Mouse (Mus musculus) myocyte (in vitro differentiated cells): Measurements from ENCODE around the gene Herpud2. TPM values are rescaled to one million over a fixed set of nuclear protein-coding genes. Genes with fewer than 3 reads are reported as not detected.

ENCODE experiments used
- H3K27me3 ChIP-seq: one replicate; pipeline ENCODE4 v1.6.1; 2011; ENCODE audit not compliant: control insufficient read depth, insufficient read depth, insufficient read length
- H3K36me3 ChIP-seq: one replicate; pipeline ENCODE4 v1.6.1; 2011; ENCODE audit not compliant: control insufficient read depth, insufficient read depth
- H3K4me2 ChIP-seq: one replicate; pipeline ENCODE4 v1.6.1; 2011; ENCODE audit warnings: low read depth, control low read depth
- H3K4me3 ChIP-seq: one replicate; pipeline ENCODE4 v1.5.1; 2011; ENCODE audit warnings: mild to moderate bottlenecking, control low read depth, moderate library complexity
- H3K79me2 ChIP-seq: one replicate; pipeline ENCODE4 v1.6.1; 2011; ENCODE audit not compliant: control insufficient read depth, insufficient read depth
- H3ac ChIP-seq: one replicate; pipeline ENCODE4 v1.6.1; 2011; ENCODE audit not compliant: control insufficient read depth, insufficient read length
- CEBPB ChIP-seq: IDR thresholded peaks from 2 replicates; pipeline ENCODE4 v1.6.1; 2011; ENCODE audit warnings: mild to moderate bottlenecking, moderate library complexity; ENCODE audit not compliant: poor library complexity, insufficient read depth, severe bottlenecking
- E2F4 ChIP-seq: IDR thresholded peaks from one replicate; pipeline ENCODE4 v1.6.1; 2011; ENCODE audit warnings: mild to moderate bottlenecking, control low read depth, moderate library complexity; ENCODE audit not compliant: insufficient read depth
- MAX ChIP-seq: IDR thresholded peaks from one replicate; pipeline ENCODE4 v1.6.1; 2011; ENCODE audit warnings: low read depth, mild to moderate bottlenecking, control low read depth
- MYOD1 ChIP-seq, 3 experiments: IDR thresholded peaks; one replicate each; pipeline ENCODE4 v1.6.1; 2011; ENCODE audit warnings: control low read depth in 2 of 3, low read depth in 2 of 3, mild to moderate bottlenecking in 2 of 3, moderate library complexity in 1 of 3; ENCODE audit not compliant: insufficient read length in 2 of 3, control insufficient read depth in 1 of 3
- MYOG ChIP-seq, 3 experiments: IDR thresholded peaks; one replicate each; pipeline ENCODE4 v1.6.1; 2011; ENCODE audit warnings: control low read depth in 2 of 3, low read depth in 2 of 3, mild to moderate bottlenecking in 2 of 3; ENCODE audit not compliant: insufficient read length in 2 of 3, control insufficient read depth in 1 of 3, insufficient read depth in 1 of 3
- POLR2A ChIP-seq: IDR thresholded peaks from one replicate; pipeline ENCODE4 v1.6.1; 2011; ENCODE audit warnings: low read depth, mild to moderate bottlenecking, control low read depth, moderate library complexity; ENCODE audit not compliant: insufficient read length
- POLR2AphosphoS2 ChIP-seq: IDR thresholded peaks from one replicate; pipeline ENCODE4 v1.6.1; 2011; ENCODE audit warnings: low read depth, control low read depth; ENCODE audit not compliant: insufficient read length
- REST ChIP-seq: IDR thresholded peaks from one replicate; pipeline ENCODE4 v1.6.1; 2011; ENCODE audit warnings: mild to moderate bottlenecking, control low read depth, moderate library complexity; ENCODE audit not compliant: insufficient read depth, insufficient read length
- SRF ChIP-seq: IDR thresholded peaks from one replicate; pipeline ENCODE4 v1.6.1; 2011; ENCODE audit warnings: low read depth; ENCODE audit not compliant: control insufficient read depth, insufficient read length
- TCF12 ChIP-seq: IDR thresholded peaks from one replicate; pipeline ENCODE4 v1.6.1; 2011; ENCODE audit warnings: mild to moderate bottlenecking, control low read depth; ENCODE audit not compliant: poor library complexity, insufficient read depth, severe bottlenecking
- TCF3 ChIP-seq: IDR thresholded peaks from one replicate; pipeline ENCODE4 v1.6.1; 2011; ENCODE audit warnings: low read depth, control low read depth; ENCODE audit not compliant: insufficient read length
- USF1 ChIP-seq: IDR thresholded peaks from one replicate; pipeline ENCODE4 v1.6.1; 2011; ENCODE audit warnings: low read depth, mild to moderate bottlenecking, control low read depth, moderate library complexity
- polyA plus RNA-seq: library from polyadenylated mRNA; unstranded; fragments of >200 nt; fragmentation: generic; extraction: Trizol; gene quantifications from one replicate; pipeline ENCODE4 v1.2.1, GENCODE M21; 2012; ENCODE audit warnings: missing spikeins

Gene Herpud2
- polyA plus RNA-seq: 18.8 TPM

DNA sequence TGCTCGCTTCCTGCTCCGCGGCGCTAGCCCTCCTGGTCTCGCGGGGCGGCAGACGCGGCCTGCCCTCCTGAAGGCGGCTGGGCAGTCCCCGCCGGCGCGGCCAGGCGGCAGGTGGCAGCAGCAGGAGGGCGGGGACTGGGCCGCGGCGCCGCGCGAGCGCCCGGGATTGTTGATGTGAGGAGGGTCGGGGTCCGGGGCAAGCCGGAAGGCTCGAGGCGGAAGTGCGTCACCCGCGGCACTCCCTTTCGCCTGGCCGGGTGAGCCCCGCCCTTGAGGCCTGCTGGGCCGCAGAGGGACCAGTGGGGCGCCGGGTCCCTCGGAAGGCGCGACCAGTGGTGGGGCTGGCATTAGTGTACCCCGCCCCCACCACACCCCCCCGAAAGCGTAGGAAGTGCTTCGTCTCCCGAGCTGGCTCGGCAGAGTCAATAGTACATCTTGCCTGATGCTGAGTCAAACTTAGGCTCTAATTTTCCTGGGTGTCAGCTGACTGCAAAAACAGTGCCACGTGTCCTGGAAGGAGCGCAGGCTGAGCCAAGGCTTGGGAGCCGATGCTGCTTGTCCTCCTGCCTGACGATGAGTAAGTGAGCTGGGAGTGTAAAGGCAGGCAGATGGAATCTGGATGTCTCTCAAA is at the start of gene Herpud2:
TSS of gene Herpud2 (minus strand) at position 210 of the 631 bp plus-strand sequence.
- peak within 1 kb of the TSS; percentile 98 for H3K4me2 ChIP-seq
- H3ac ChIP-seq: peak within 1 kb of the TSS; percentile 68
- H3K4me3 ChIP-seq: peak within 1 kb of the TSS; percentile 77
- no peaks in the 10 kb centered on the region for H3K27me3 ChIP-seq
- H3K79me2 ChIP-seq: peaks cover 41% of the 10 kb centered on the region
- no peak for TF ChIP-seq CEBPB
- peak; percentile 83 for TF ChIP-seq POLR2A
- peak in 2 of 3 experiments; percentile 81 to 92 for TF ChIP-seq MYOD1 (IDR thresholded peaks at IDR 0.05; ENCODE audit: control insufficient read depth in 1 of 3, insufficient read length in 2 of 3, low read depth in 2 of 3)
- peak; percentile 96 for TF ChIP-seq USF1
- peak; percentile 12 to 82 (median 79) for TF ChIP-seq MYOG (IDR thresholded peaks at IDR 0.05; ENCODE audit: control insufficient read depth in 1 of 3, insufficient read depth in 1 of 3, insufficient read length in 2 of 3, low read depth in 2 of 3)
- TF ChIP-seq TCF12: no peak
- peak; percentile 67 for TF ChIP-seq SRF
- TF ChIP-seq MAX: peak; percentile 91
- TF ChIP-seq REST: no peak
- peak; percentile 68 for TF ChIP-seq POLR2AphosphoS2
- no peak for TF ChIP-seq E2F4
- peak; percentile 23 for TF ChIP-seq TCF3
- H3K36me3 ChIP-seq: no peaks in the 10 kb centered on the region

DNA sequence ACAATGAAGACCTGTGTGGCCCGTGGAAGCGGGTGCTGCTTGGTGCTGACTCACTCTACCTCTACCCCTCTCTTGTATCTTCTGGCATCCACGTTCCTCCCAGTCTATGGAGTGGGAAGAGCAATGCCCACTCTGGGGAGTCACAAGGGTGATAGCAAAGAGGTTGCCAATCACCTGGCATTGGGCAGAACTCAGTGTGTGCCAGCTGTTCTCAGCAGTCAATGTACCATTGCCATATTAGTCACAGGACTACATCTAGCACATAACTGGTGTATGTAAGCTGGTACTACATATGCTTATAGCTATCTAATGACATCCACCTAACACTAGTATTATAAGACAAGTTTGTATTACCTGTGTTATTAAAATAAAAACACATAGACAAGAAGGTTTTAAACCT is 49.4 kb upstream of the Herpud2 start:
- TF ChIP-seq MYOD1 (IDR thresholded peaks at IDR 0.05; ENCODE audit: control insufficient read depth in 1 of 3, insufficient read length in 2 of 3, low read depth in 2 of 3) (peak; percentile 57 to 99 (median 91)), E2F4 (no peak), POLR2AphosphoS2 (no peak), TCF3 (peak; percentile 41), MYOG (IDR thresholded peaks at IDR 0.05; ENCODE audit: control insufficient read depth in 1 of 3, insufficient read depth in 1 of 3, insufficient read length in 2 of 3, low read depth in 2 of 3) (peak in 1 of 3 experiments; percentile 66), REST (no peak), MAX (no peak), CEBPB (no peak), SRF (peak; percentile 44), USF1 (no peak), POLR2A (no peak)
- Histone ChIP-seq H3K79me2 (no peaks in the 10 kb centered on the region), H3K4me3 (no peak overlapping the region), H3K27me3 (no peaks in the 10 kb centered on the region), H3ac (no peak overlapping the region), H3K4me2 (no peak overlapping the region), H3K36me3 (no peaks in the 10 kb centered on the region)

DNA sequence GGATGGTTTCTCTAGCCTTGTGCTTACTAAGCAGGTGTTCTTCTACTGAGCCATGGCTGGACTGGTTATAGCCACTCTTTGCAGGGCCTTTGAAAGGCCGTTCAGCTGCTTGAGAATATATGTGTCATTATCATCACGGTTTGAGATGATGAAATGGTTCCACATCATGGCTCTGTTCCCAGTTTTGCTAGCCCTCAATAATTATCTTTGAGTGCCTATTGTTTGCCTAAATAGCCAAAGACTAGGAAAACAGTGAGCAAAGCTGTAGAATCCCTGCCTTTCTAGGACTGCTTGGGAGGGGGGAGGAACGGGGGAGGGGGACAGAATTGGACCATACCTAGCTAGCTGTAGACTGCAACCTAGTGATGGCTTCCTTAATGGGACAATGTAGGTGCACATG is 48.5 kb upstream of the Herpud2 start:
- H3K79me2 ChIP-seq: no peaks in the 10 kb centered on the region
- TF ChIP-seq TCF3 (no peak), MAX (no peak), CEBPB (peak; percentile 26; the same call in 1 of the 2 replicates), MYOD1 (IDR thresholded peaks at IDR 0.05; ENCODE audit: control insufficient read depth in 1 of 3, insufficient read length in 2 of 3, low read depth in 2 of 3) (no peak), TCF12 (no peak)
- no peak overlapping the region for H3ac ChIP-seq
- no peak overlapping the region for H3K4me3 ChIP-seq
- H3K27me3 ChIP-seq: no peaks in the 10 kb centered on the region
- no peaks in the 10 kb centered on the region for H3K36me3 ChIP-seq
- H3K4me2 ChIP-seq: peak overlapping the region; percentile 0

DNA sequence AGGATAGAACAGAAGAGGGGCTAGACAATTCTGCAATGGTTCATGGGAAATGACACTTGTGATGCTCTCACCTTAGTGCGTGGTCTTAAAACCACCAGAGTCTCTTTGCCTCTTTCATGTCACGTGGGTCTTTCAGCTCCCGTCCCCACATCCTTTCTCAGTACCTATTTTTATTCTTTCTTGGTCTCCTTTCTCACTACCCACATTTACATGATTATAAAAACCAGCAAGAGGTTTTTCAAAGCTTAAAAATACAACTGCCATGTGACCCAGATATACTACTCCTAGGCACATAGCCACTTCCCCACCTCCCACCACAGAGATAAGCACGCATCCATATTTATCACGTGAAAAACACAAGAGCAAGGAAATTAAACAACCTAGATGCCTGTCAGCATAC is 45.1 kb upstream of the Herpud2 start:
- Histone ChIP-seq H3ac (no peak overlapping the region), H3K36me3 (no peaks in the 10 kb centered on the region), H3K27me3 (no peaks in the 10 kb centered on the region), H3K4me2 (no peak overlapping the region), H3K79me2 (no peaks in the 10 kb centered on the region), H3K4me3 (no peak overlapping the region)
- TF ChIP-seq TCF3 (no peak), POLR2A (no peak)

DNA sequence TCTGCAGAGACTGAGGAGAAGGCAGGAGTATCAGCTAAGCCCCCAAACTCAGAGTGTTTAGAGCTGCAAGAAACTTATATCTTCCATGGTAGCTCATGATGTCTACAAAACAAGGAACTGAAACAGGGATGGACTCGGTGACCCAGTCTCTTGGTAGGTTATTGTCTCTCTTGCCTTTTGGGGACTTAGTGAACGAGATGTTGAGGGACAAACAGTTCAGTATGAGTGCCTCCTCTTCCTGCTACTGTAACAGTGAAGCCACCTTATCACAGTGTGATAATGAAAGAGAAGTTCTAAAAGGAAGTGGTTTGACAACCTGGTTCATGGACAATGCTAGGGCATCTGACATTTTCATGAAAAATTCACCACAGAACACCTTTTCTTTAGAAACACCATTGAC is 40.0 kb upstream of the Herpud2 start:
- TF ChIP-seq MAX (no peak), TCF12 (no peak), TCF3 (no peak)
- Histone ChIP-seq H3K79me2 (no peaks in the 10 kb centered on the region), H3K36me3 (no peaks in the 10 kb centered on the region), H3K4me2 (no peak overlapping the region), H3K4me3 (no peak overlapping the region), H3K27me3 (no peaks in the 10 kb centered on the region), H3ac (no peak overlapping the region)
